Mouse (Mus musculus) CH12.LX (cell line): ENCODE results near the gene Psd. TPM values are rescaled to one million over a fixed set of nuclear protein-coding genes. Genes with fewer than 3 reads are reported as not detected.

Experiments
- DNase-seq: peaks from one replicate; pipeline ENCODE4 v3.0.0-alpha.2; 2013; ENCODE audit errors: extremely low read depth
- H3K27ac ChIP-seq: 2 replicates; pipeline ENCODE4 v1.5.1; 2012; ENCODE audit warnings: low read depth, mild to moderate bottlenecking, control low read depth, moderate library complexity; ENCODE audit not compliant: insufficient read depth
- H3K27me3 ChIP-seq: replicated peaks from 2 replicates; pipeline ENCODE3; 2012; ENCODE audit warnings: inconsistent platforms
- H3K36me3 ChIP-seq, 2 experiments: replicated peaks in 1 of 2; 2 replicates each; pipeline versions ENCODE3 to v1.6.1; 2012; ENCODE audit warnings: inconsistent platforms in 1 of 2, low read length in 1 of 2, mild to moderate bottlenecking in 1 of 2, mixed read lengths in 1 of 2, moderate library complexity in 1 of 2; ENCODE audit not compliant: control insufficient read depth in 1 of 2, insufficient read depth in 1 of 2
- H3K4me1 ChIP-seq, 2 experiments: 2 replicates each; pipeline ENCODE4 v1.6.1; 2012; ENCODE audit warnings: inconsistent platforms in 1 of 2, moderate library complexity in 1 of 2; ENCODE audit not compliant: insufficient read depth in 2 of 2, control insufficient read depth in 1 of 2
- H3K4me2 ChIP-seq: 2 replicates; pipeline ENCODE4 v1.6.1; 2012; ENCODE audit warnings: low read depth, mild to moderate bottlenecking, control low read depth; ENCODE audit not compliant: poor library complexity, insufficient read depth, severe bottlenecking
- H3K4me3 ChIP-seq, 3 experiments: fragments of 150-350 bp in 1 of 3; sonication (generic) in 1 of 3; replicated peaks in 1 of 3; 2 replicates each; pipeline versions ENCODE3 to v1.5.1; 2011 to 2012; ENCODE audit warnings: low read depth in 2 of 3, low read length in 2 of 3, mild to moderate bottlenecking in 2 of 3, moderate library complexity in 2 of 3, control low read depth in 1 of 3, improper control_type of control experiment in 1 of 3, inconsistent platforms in 1 of 3, mixed read lengths in 1 of 3; ENCODE audit not compliant: poor library complexity in 1 of 3
- H3K79me2 ChIP-seq: replicated peaks from 2 replicates; pipeline ENCODE4 v1.6.1; 2012; ENCODE audit warnings: mild to moderate bottlenecking, moderate library complexity; ENCODE audit not compliant: control insufficient read depth, poor library complexity, insufficient read depth, severe bottlenecking; ENCODE audit errors: extremely low read depth
- H3K9ac ChIP-seq: 2 replicates; pipeline ENCODE4 v1.6.1; 2012; ENCODE audit warnings: low read depth, mild to moderate bottlenecking, control low read depth, moderate library complexity; ENCODE audit not compliant: insufficient read depth
- H3K9me3 ChIP-seq: replicated peaks from 2 replicates; pipeline ENCODE3; 2012; ENCODE audit warnings: low read length, inconsistent platforms, mixed read lengths
- CHD2 ChIP-seq: IDR thresholded peaks from 2 replicates; pipeline ENCODE4 v1.6.1; 2011; ENCODE audit warnings: low read length, improper control_type of control experiment
- CTCF ChIP-seq, 2 experiments: IDR thresholded peaks in 1 of 2; conservative IDR thresholded peaks in 1 of 2; 2 replicates each; pipeline ENCODE4 v1.5.1; 2011 to 2012; ENCODE audit warnings: low read depth in 2 of 2, low read length in 2 of 2, improper control_type of control experiment in 1 of 2, inconsistent platforms in 1 of 2, mild to moderate bottlenecking in 1 of 2, moderate library complexity in 1 of 2
- EP300 ChIP-seq: IDR thresholded peaks from 2 replicates; pipeline ENCODE4 v1.6.1; 2011; ENCODE audit warnings: low read length, improper control_type of control experiment
- GABPA ChIP-seq: IDR thresholded peaks from 2 replicates; pipeline ENCODE4 v1.6.1; 2012; ENCODE audit warnings: low read depth, low read length, improper control_type of control experiment, inconsistent platforms; ENCODE audit not compliant: insufficient replicate concordance
- HCFC1 ChIP-seq: IDR thresholded peaks from 2 replicates; pipeline ENCODE4 v1.6.1; 2012; ENCODE audit warnings: low read depth, mild to moderate bottlenecking, inconsistent platforms, low read length, improper control_type of control experiment
- JUND ChIP-seq: conservative IDR thresholded peaks from 2 replicates; pipeline ENCODE4 v1.6.1; 2011; ENCODE audit warnings: low read depth, low read length, improper control_type of control experiment
- MAZ ChIP-seq: IDR thresholded peaks from 2 replicates; pipeline ENCODE4 v1.6.1; 2012; ENCODE audit warnings: low read depth, mild to moderate bottlenecking, inconsistent platforms, low read length, improper control_type of control experiment, moderate library complexity
- MEF2A ChIP-seq: IDR thresholded peaks from 2 replicates; pipeline ENCODE4 v1.6.1; 2014; ENCODE audit warnings: low read depth, mild to moderate bottlenecking, inconsistent platforms, low read length, improper control_type of control experiment, borderline replicate concordance
- NELFE ChIP-seq: IDR thresholded peaks from 2 replicates; pipeline ENCODE4 v1.6.1; 2011; ENCODE audit warnings: low read depth, low read length, improper control_type of control experiment
- NRF1 ChIP-seq: IDR thresholded peaks from 2 replicates; pipeline ENCODE4 v1.6.1; 2014; ENCODE audit warnings: low read depth, mild to moderate bottlenecking, inconsistent platforms, low read length, improper control_type of control experiment, moderate library complexity
- PAX5 ChIP-seq: IDR thresholded peaks from 2 replicates; pipeline ENCODE4 v1.6.1; 2012; ENCODE audit warnings: low read length, inconsistent platforms, mixed read lengths
- POLR2AphosphoS2 ChIP-seq: IDR thresholded peaks from 2 replicates; pipeline ENCODE4 v1.6.1; 2011; ENCODE audit warnings: low read depth, low read length, improper control_type of control experiment
- RAD21 ChIP-seq: IDR thresholded peaks from 2 replicates; pipeline ENCODE4 v1.6.1; 2011; ENCODE audit warnings: low read depth, mild to moderate bottlenecking, low read length, improper control_type of control experiment, moderate library complexity
- RCOR1 ChIP-seq: conservative IDR thresholded peaks from 2 replicates; pipeline ENCODE4 v1.6.1; 2012; ENCODE audit warnings: low read depth, mild to moderate bottlenecking, inconsistent platforms, low read length, improper control_type of control experiment
- SIN3A ChIP-seq: IDR thresholded peaks from 2 replicates; pipeline ENCODE4 v1.6.1; 2012; ENCODE audit warnings: low read length, improper control_type of control experiment, inconsistent platforms
- TBP ChIP-seq: conservative IDR thresholded peaks from 2 replicates; pipeline ENCODE4 v1.6.1; 2011; ENCODE audit warnings: low read depth, low read length, improper control_type of control experiment
- UBTF ChIP-seq: IDR thresholded peaks from 2 replicates; pipeline ENCODE4 v1.6.1; 2012; ENCODE audit warnings: low read depth, mild to moderate bottlenecking, inconsistent platforms, low read length, improper control_type of control experiment, moderate library complexity
- USF2 ChIP-seq: conservative IDR thresholded peaks from 2 replicates; pipeline ENCODE4 v1.6.1; 2011; ENCODE audit warnings: low read depth, low read length, improper control_type of control experiment
- ZKSCAN1 ChIP-seq: IDR thresholded peaks from 2 replicates; pipeline ENCODE4 v1.6.1; 2012; ENCODE audit warnings: low read depth, inconsistent platforms, low read length, improper control_type of control experiment, borderline replicate concordance
- ZMIZ1 ChIP-seq: IDR thresholded peaks from 2 replicates; pipeline ENCODE4 v1.6.1; 2012; ENCODE audit warnings: low read depth, mild to moderate bottlenecking, inconsistent platforms, low read length, improper control_type of control experiment
- dilution Hi-C: fragments of 300-500 bp; cut with MboI; formaldehyde crosslinking; loops from 2 replicates; pipeline ENCODE4 v1.14.3; 2020; ENCODE audit warnings: low sequenced_read_pairs; ENCODE audit not compliant: extremely low pct_unique_long_range_greater_than_20kb, extremely low pct_ligation_motif_present
- in situ Hi-C: fragments of 300-500 bp; cut with MboI; formaldehyde crosslinking; loops from 3 replicates; pipeline ENCODE4 v1.14.3; 2019; ENCODE audit warnings: low sequenced_read_pairs, low pct_ligation_motif_present, low pct_unique_long_range_greater_than_20kb, mixed read lengths
- polyA plus RNA-seq: library from polyadenylated mRNA; unstranded; fragments of >175 nt; gene quantifications from 2 replicates; pipeline ENCODE4 v1.2.1, GENCODE M21; 2012; ENCODE audit warnings: low read depth; ENCODE audit not compliant: insufficient read length
- total RNA-seq, 2 experiments: library from RNA; depleted of rRNA; stranded (reverse); fragments of 300-350 nt in 1 of 2; fragments of >200 nt in 1 of 2; gene quantifications; 2 replicates each; pipeline ENCODE4 v1.2.3; 2012 to 2014

Psd gene
- total and polyA plus RNA-seq, 3 experiments, result 0.70 to 20.1 (median 2.2) TPM

- TF ChIP-seq USF2 (no peak), CTCF (conservative IDR thresholded peaks at IDR 0.05 in 1 of 2, IDR thresholded peaks at IDR 0.05 in 1 of 2; ENCODE audit: low read depth in 2 of 2, low read length in 2 of 2) (peak in 1 of 2 experiments; percentile 94; a peak in 2 of 4 replicates), POLR2AphosphoS2 (no peak), EP300 (no peak), GABPA (no peak), NRF1 (peak; percentile 44; the same call in 1 of the 2 replicates), TBP (no peak), CHD2 (no peak), JUND (no peak), MEF2A (0 out of 2 replicates have a peak, but pooled peaks have one; percentile 23), ZKSCAN1 (no peak), HCFC1 (peak; percentile 56)
Measured at GRCm38 (mm10) chr19:46329951-46330350, 3.0 kb upstream of the Psd start (continued).

GRCm38 (mm10) chr19:46329031-46329641 lies 2.2 kb upstream of the Psd start:
- in situ Hi-C loops (no loop called here), dilution Hi-C loops (no loop called here)
- Histone ChIP-seq H3K36me3 (peaks cover 22 to 41% of the 10 kb centered on the region in 2 experiments), H3K4me1 (peaks cover 9 to 37% of the 10 kb centered on the region in 2 experiments), H3K4me2 (peak overlapping the region; percentile 75), H3K79me2 (no peaks in the 10 kb centered on the region), H3K9me3 (no peaks in the 10 kb centered on the region), H3K27me3 (peaks cover 28% of the 10 kb centered on the region), H3K9ac (peak overlapping the region; percentile 45; the same call in 1 of the 2 replicates), H3K4me3 (peak overlapping the region; percentile 67 to 86 (median 68)), H3K27ac (peak overlapping the region; percentile 88; the same call in 1 of the 2 replicates)
- TF ChIP-seq NELFE (no peak), SIN3A (no peak), ZMIZ1 (no peak), USF2 (no peak), PAX5 (no peak), RAD21 (no peak), MAZ (no peak), UBTF (no peak), MEF2A (no peak), JUND (no peak), RCOR1 (no peak), EP300 (no peak)
- DNase-seq, result no peak
